In genomic region chr5:43665144-43665543, GRCm38 (mm10) we compare ENCODE assay signal across 9 mouse cellular contexts. TPM values are rescaled to one million over a fixed set of nuclear protein-coding genes. Genes with fewer than 3 reads are reported as not detected.
DNase-seq lines count a peak whose midpoint lies in the region; ATAC-seq and TF ChIP-seq lines count a peak whose summit lies in the region.
"Had no signal": no experiment of that assay in that cellular context is flagged by ENCODE, and none has a peak within 500 bp of the region (broad histone marks: within the 10 kb centered on the region; RNA-seq: fewer than 3 reads in every experiment).

No protein-coding gene starts in this region.

- 27% methylated on average over 5 of the region's 5 CpGs for WGBS in heart, embryonic 12.5 days
- 32% methylated on average over 5 of the region's 5 CpGs for WGBS in limb, embryonic 10.5 days
- 26% methylated on average over 5 of the region's 5 CpGs for WGBS in neural tube, embryonic 13.5 days
- 41% methylated on average over 5 of the region's 5 CpGs for WGBS in liver, embryonic 12.5 days (ENCODE audit: insufficient replicate concordance)

- H3K9me3 ChIP-seq in heart, embryonic 12.5 days (replicated peaks), result no peaks in the 10 kb centered on the region
- no peaks in the 10 kb centered on the region for H3K9me3 ChIP-seq in limb, embryonic 10.5 days (replicated peaks)
- no peaks in the 10 kb centered on the region for H3K9me3 ChIP-seq in neural tube, embryonic 13.5 days
- H3K9me3 ChIP-seq in liver, embryonic 12.5 days (replicated peaks), result no peaks in the 10 kb centered on the region

- H3K4me1 ChIP-seq in heart, embryonic 12.5 days (replicated peaks), result peaks cover 51% of the 10 kb centered on the region
- peaks cover 37% of the 10 kb centered on the region for H3K4me1 ChIP-seq in limb, embryonic 10.5 days
- peaks cover 37% of the 10 kb centered on the region for H3K4me1 ChIP-seq in neural tube, embryonic 13.5 days (replicated peaks)
- H3K4me1 ChIP-seq in liver, embryonic 12.5 days, result peaks cover 6% of the 10 kb centered on the region

- H3K4me3 ChIP-seq in left cerebral cortex, adult 2 months, result peak overlapping the region; percentile 14; the same call in 1 of the 2 replicates
- peak overlapping the region; percentile 30 for H3K4me3 ChIP-seq in heart, embryonic 12.5 days
- peak overlapping the region; percentile 25 for H3K4me3 ChIP-seq in limb, embryonic 10.5 days
- H3K4me3 ChIP-seq in neural tube, embryonic 13.5 days, result no peak overlapping the region
- H3K4me3 ChIP-seq in liver, embryonic 12.5 days, result no peak overlapping the region

- intact Hi-C loops in left cerebral cortex, adult 2 months (cut with DNase I), result loop anchor here (10.0 kb wide), 1 partner anchor 430 kb away; the partner anchor contains the start of gene Cpeb2
- intact Hi-C loops in left cerebral cortex, postnatal 14 days (cut with DNase I), result no loop called here

- no peaks in the 10 kb centered on the region for H3K27me3 ChIP-seq in heart, embryonic 12.5 days (replicated peaks)
- no peaks in the 10 kb centered on the region for H3K27me3 ChIP-seq in limb, embryonic 10.5 days (ENCODE audit: low read depth, poor library complexity, severe bottlenecking)
- no peaks in the 10 kb centered on the region for H3K27me3 ChIP-seq in neural tube, embryonic 13.5 days
- H3K27me3 ChIP-seq in liver, embryonic 12.5 days (replicated peaks), result no peaks in the 10 kb centered on the region

- ATAC-seq in heart, embryonic 12.5 days (ENCODE audit: insufficient number of reproducible peaks, low FRiP score), result no peak
- ATAC-seq in neural tube, embryonic 13.5 days (ENCODE audit: low read depth), result no peak
- ATAC-seq in liver, embryonic 12.5 days, result no peak

- H3K36me3 ChIP-seq in heart, embryonic 12.5 days, result no peaks in the 10 kb centered on the region
- no peaks in the 10 kb centered on the region for H3K36me3 ChIP-seq in limb, embryonic 10.5 days
- H3K36me3 ChIP-seq in neural tube, embryonic 13.5 days, result no peaks in the 10 kb centered on the region
- no peaks in the 10 kb centered on the region for H3K36me3 ChIP-seq in liver, embryonic 12.5 days

- no peak overlapping the region for H3K9ac ChIP-seq in heart, embryonic 12.5 days
- H3K9ac ChIP-seq in neural tube, embryonic 13.5 days, result no peak overlapping the region
- no peak overlapping the region for H3K9ac ChIP-seq in liver, embryonic 12.5 days

- DNase-seq in left cerebral cortex, adult 2 months (ENCODE audit: extremely low spot score in 1 of 2, low spot score in 2 of 2), result no peak
- no peak for DNase-seq in left cerebral cortex, adult 8-10 months (ENCODE audit: low spot score in 2 of 2)
- DNase-seq in limb, embryonic 10.5 days (ENCODE audit: low spot score), result no peak
- DNase-seq in left cerebral cortex, postnatal 14 days (ENCODE audit: low spot score in 2 of 2), result no peak
- DNase-seq in thymus, postnatal 0 days (ENCODE audit: low spot score), result no peak

- no peak for TF ChIP-seq CTCF in left cerebral cortex, adult 2 months (IDR thresholded peaks at IDR 0.05)

- H3K27ac ChIP-seq in left cerebral cortex, adult 2 months, result peak overlapping the region; percentile 56; the same call in 1 of the 2 replicates
- no peak overlapping the region for H3K27ac ChIP-seq in heart, embryonic 12.5 days (ENCODE audit: poor library complexity, severe bottlenecking)
- H3K27ac ChIP-seq in limb, embryonic 10.5 days, result 0 out of 2 replicates have a peak overlapping the region, but pooled peaks have one; percentile 44
- no peak overlapping the region for H3K27ac ChIP-seq in neural tube, embryonic 13.5 days (replicated peaks)
- no peak overlapping the region for H3K27ac ChIP-seq in liver, embryonic 12.5 days

- H3K4me2 ChIP-seq in heart, embryonic 12.5 days, result peak overlapping the region; percentile 60
- peak overlapping the region; percentile 30 for H3K4me2 ChIP-seq in neural tube, embryonic 13.5 days
- H3K4me2 ChIP-seq in liver, embryonic 12.5 days, result no peak overlapping the region

RNA-seq across cellular contexts. Expression of gene Cc2d2a, which starts 3.0 kb away (rescaled TPM):
- 10 to 100 TPM; 17.6 to 19.9 TPM for total RNA-seq in left cerebral cortex, adult 2 months (2021)
- total RNA-seq in left cerebral cortex, adult 8-10 months (2022), result 10 to 100 TPM; 16.9 to 19.0 (median 17.3) TPM
- 9.8 and 10.0 TPM in 2 replicates for polyA plus RNA-seq in heart, embryonic 12.5 days (2016; fragmentation: Nextera tagmentation; extraction: Ambion mirVana)
- 8.1 and 8.7 TPM in 2 replicates for polyA plus RNA-seq in limb, embryonic 10.5 days (2016; fragmentation: Nextera tagmentation; extraction: Ambion mirVana)
- polyA plus RNA-seq in neural tube, embryonic 13.5 days (2015; fragmentation: Nextera tagmentation; extraction: Ambion mirVana), result 7.2 and 7.8 TPM in 2 replicates
- 10 to 100 TPM; 12.2 to 12.8 TPM for total RNA-seq in left cerebral cortex, postnatal 14 days (2021)
- 1.4 and 1.8 TPM in 2 replicates for polyA plus RNA-seq in thymus, postnatal 0 days (2015; fragmentation: Nextera tagmentation; extraction: Ambion mirVana)
- polyA plus RNA-seq in liver, embryonic 12.5 days (2016; fragmentation: Nextera tagmentation; extraction: Ambion mirVana), result 2.5 and 2.7 TPM in 2 replicates
- total RNA-seq: MEL had no signal

Comparison
In these comparisons a context has a peak if more than half of its experiments do, and no peak if none do; other contexts are left out.
1. H3K27ac ChIP-seq: peak in left cerebral cortex, adult 2 months (single experiment) and limb, embryonic 10.5 days (single experiment); none in heart, embryonic 12.5 days (single experiment), neural tube, embryonic 13.5 days (single experiment) and liver, embryonic 12.5 days (single experiment).
2. H3K4me3 ChIP-seq: peak in left cerebral cortex, adult 2 months (single experiment), heart, embryonic 12.5 days (single experiment) and limb, embryonic 10.5 days (single experiment); none in neural tube, embryonic 13.5 days (single experiment) and liver, embryonic 12.5 days (single experiment).